Mouse (Mus musculus) cerebellum, postnatal 14 days (tissue): ENCODE measurements around the gene Nudt16.
"Not testable (repeated sequence)": the region's sequence is repeated elsewhere in the genome, so short reads cannot be mapped to it uniquely, and the experiment has no call there.

ENCODE experiments used
- DNase-seq, 2 experiments: peaks; one replicate each; pipeline ENCODE4 v3.0.0; 2021; ENCODE audit warnings: mixed read lengths in 2 of 2

Gene Nudt16

DNA sequence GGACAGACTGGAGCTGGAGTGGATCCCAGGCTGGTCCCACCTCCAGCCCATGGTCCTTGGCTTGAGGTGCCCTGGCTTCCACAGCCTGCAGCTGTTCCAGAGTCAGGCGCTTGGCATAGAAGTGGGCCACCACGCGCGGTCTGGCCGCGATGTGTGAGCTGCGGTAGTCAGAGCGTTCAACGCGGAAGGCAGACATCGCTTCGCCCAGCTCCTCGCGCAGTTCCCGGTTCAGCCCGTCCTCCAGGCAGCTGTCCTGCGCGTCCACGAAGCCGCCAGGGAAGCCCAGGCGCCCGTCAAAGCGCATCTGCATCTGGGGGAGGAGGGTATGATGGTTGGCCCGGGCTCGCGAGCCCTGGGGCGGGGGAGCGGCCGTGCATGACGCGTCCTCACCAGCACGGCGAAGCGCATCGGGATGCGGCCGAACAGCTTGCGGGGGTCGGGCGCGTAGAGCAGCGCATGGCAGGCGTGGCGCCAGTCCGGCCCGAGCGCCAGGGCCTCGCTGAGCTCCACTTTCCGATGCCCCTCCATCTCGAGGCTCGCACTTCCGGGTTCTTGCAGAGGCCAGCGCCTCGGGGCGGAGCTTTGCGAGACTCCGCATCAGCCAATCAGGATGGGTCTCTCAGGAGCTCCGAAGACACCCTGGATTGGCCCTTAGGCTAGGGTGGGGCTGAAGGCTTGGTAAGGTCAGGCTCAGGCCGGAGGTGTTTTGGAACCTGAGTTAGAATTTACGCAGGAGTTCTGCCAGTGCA is at the start of gene Nudt16:
TSS of gene Nudt16 (minus strand) at position 572 of the 749 bp plus-strand sequence.
- peak; percentile 91 to 94 for DNase-seq

DNA sequence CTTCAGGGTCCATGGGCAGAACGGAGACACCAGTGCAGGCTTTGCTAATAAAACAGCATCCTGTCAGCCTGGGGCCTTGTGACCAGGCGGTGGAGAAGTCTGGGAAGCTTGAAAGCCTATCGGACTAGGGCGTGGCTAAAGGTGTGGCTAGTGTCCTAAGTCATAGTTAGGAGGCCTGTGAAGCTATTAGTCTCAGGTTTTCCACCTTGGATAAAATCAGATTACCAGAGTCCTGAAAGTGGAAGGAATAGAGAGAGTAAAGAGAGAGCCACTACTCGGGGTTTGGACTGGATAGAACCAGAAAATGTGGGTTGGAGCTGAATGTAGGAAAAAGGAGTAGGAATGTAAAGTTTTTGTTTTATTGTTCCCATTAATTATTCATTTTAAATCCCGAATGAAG is 13.4 kb upstream of the Nudt16 start, which contains the start of gene 1700080E11Rik:
TSS of gene 1700080E11Rik (minus strand) at position 101 of the 400 bp plus-strand sequence.
- no peak for DNase-seq

DNA sequence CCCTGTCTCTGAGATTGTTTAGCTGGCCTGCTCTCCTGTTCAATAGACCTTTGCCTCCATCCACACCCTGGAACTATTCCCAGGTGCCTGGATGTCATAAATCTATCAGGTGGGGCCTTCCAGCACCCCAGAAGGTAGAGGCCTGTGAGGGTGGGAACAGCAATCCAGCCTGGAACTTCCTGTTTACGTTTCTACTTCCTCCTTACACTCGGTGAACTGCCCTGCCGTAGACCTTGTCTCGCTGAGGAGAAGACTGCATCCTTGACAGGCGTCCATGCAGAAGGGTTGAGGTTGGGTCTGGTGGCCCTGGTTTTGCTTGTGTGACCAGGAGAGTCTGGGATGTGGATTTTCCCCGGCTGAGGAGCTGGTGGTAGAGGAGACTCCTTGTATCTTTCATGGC is 7.6 kb upstream of the Nudt16 start:
- no peak for DNase-seq

DNA sequence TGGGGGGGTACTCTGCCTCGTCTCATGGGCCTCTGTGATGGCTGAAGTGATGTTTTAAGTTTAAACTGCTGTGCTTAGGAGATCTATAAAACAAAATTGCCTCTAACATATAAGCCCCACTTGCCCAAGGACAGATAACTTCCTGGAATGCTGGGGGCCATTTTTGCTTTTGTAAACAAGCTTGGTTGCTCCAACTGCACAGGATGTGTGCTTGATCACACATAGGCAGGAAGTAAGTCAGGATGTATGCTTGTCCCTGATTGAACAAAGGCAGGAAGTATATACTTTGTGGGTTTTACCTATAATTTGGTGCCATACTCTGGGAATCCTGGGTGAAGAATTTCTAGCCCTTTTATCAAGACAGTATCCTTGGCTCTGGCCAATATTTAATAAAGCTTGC is 4.8 kb upstream of the Nudt16 start:
- no peak for DNase-seq

DNA sequence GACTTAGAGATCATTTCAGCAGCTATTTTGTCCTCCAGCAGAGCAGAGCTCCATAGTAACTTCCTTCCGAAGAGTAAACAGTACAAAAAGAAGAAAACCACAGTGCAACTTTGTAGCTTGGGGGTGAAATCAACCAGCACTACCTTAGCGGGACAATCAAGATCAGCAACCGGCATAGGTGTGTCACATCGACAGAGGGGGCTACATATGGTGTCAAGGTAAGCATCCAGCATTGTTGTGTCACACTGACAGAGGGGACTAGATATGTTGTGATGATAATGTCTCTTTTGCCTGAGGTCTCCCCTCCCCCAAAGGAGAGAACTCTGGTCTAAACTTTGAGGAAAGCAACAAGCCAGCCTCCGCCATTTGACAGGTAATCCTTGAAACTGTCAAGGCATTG is 2.9 kb upstream of the Nudt16 start:
- DNase-seq, result no peak

DNA sequence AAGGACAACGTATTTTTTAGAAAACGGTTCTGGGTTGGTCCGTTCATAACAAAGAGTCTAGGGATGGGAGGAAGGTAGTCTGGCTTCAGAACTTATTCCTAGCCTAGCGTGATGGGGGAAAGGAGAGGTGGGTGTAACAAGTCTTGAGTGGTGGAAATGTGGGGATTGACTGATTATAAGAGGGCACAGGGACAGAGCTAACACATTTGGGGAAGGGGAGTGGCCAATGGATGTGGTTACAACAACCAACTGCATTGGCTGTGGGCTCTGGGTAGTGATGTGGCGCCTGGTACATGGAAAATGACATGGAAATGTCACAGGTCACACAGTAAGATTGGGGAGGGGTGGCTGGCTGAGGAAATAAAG is 361 bp upstream of the Nudt16 start:
- no peak for DNase-seq

DNA sequence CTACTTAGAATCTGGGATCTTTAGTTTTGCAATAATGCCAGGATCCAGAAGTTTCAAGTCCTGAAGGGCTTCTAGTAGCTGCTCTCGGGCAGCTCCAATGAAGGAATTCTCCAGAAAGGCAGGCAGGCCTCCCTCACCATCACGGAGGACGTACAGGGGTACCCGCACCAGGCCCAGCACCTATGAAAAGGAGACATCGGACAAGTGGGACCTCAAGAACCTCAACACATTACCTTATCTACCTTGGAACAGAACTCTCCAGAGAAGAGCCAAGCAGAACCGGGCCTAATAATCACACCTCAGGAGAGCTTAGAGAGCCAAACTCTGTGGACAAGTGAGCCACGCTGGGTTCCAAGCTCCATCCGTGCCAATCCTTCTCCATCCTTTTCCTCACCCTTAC is 1.3 kb downstream of the Nudt16 start:
- peak in 1 of 2 experiments; percentile 3 for DNase-seq

DNA sequence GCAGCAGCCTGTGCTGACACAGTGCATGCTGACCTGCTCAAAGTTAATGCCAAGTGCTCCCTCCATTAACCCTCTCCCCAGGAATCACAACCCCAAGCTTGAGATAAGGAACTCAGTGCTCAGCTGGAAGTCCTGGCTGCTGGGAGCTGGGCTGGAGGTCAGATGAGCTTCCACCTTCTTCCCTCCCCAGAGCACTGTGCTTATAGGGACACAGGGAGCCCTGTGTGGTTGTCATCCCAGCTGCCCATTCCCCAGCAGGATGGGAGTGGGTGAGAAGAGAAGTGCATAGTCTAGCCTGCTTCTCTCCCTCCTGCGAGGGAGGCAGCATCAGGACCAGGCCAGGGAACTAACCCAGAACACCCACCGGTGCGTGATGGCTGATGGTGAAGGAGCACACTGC is 6.4 kb downstream of the Nudt16 start:
- not testable (repeated sequence) for DNase-seq

DNA sequence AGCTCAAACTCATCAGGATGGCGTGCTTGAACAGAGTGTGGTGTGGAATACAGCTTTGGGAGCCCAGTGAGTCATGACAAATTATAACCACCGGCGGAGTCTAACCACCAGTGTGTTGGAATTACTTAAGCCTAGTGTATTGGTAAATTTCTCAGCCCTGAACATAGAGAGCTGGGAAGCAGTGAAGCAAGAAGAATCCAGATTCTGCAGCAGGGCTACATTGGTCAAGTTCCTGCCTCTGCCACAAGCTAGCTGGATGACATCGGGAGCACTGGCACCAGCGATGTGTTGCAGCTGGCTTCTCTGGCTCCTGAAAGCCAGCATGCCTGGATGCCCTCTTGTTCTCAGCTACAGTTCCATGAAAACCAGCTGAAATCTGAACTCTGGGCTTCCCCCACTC is 27.7 kb downstream of the Nudt16 start:
- DNase-seq, result no peak

DNA sequence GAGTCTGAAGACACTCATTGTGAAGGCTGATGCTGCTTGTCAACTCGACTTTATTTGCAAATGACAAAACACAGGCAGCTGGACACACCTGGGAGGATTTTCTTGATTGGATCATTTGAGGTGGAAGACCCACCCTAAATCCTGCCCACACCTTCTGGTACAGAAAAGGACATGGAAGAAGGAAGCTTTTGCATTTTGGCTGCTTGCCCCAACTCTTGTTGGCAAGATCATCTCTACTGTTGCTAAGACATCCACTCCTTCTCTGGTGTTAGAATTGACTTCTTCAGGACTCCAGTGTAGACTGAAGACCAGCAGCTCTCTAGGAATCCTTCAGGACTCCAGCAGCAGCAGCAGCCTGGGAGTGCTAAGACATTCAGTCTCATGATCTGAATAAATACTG is 29.7 kb downstream of the Nudt16 start:
- no peak for DNase-seq

DNA sequence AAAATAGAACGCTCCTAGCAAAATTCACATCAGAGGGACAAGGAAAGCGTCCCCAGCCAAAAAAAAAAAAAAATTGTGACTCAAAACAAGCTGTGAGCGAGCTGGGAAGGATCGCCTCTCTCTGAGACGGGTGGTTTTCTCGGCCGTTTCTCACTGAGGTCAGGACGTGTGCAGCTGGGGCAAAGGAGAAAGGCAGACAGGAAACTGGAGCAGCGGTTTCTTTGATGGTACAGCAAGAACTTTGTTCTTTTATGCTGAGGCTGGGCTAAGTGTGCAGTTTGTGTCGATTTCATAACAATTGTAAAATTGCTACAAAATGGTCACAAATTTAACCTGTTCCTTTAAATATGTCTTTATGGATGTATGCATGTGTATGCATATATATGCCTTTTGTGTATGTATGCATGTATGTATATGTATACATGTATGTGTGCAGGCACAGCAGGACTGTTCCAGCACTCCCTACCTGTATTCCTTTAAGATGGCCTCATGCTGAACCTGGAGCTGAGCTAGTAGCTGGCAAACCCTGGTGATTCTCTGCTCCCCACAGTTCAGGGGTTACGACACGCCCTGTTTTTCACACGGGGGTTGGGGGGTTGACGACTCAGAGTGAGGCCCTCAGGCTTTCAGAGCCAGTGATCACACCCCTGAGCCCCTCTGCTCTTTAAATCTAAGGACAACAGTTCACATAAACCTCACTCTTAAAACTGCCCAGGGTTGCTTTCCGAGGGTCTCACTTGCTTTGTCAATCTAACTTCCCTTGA is 30.6 kb downstream of the Nudt16 start:
- no peak for DNase-seq

DNA sequence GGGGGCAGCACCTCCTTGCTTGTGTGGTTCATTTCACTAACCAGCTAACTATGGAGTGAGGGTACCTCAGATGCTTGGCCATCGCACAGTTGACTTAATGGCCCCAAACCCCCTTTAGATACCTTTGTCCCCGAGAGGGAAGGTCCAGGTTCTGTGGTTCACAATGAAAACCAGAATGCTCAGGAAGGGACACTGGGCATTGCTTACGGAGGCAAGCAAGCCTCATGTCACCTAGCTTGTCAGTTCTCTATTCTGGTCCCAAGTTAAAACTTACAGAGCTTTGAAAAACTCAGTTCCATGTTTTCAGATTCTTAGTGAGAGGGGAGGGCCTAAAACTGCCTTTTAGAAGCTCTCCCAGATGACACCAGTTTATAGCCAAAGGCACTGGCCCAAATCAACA is 51.4 kb downstream of the Nudt16 start:
- DNase-seq, result no peak
